Mouse (Mus musculus): Measurements from ENCODE around the gene Ccdc190.

Gene Ccdc190

DNA sequence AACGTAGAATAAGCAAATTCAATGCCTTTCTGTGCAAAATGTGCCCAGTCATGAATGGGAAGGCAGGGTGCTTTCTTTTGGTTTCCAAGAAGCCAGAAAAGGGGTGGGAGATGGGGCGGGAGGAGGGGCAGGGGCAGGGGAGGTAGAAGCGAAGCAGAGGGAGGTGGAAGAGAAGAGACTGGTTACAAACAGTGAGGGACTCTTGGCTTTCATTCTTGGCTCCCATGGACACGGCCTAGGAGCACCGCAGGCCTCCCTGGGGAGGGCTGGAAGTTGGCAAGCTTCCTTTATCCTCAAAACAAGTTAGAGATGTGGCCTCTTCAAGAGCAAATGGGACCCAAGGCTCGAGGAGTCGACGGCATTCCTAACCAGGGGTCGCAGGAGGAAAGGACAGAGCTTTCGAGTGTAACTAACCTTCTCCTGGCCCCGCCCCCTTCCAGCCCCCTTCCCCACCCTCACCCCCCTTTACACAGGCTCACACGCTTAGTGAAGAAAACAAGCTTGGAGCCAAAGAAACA is at the start of gene Ccdc190:
Ccdc190 (plus strand) TSS at position 195 of the 518 bp plus-strand sequence.
- peak in 1 of 2 experiments; percentile 19 for DNase-seq

DNA sequence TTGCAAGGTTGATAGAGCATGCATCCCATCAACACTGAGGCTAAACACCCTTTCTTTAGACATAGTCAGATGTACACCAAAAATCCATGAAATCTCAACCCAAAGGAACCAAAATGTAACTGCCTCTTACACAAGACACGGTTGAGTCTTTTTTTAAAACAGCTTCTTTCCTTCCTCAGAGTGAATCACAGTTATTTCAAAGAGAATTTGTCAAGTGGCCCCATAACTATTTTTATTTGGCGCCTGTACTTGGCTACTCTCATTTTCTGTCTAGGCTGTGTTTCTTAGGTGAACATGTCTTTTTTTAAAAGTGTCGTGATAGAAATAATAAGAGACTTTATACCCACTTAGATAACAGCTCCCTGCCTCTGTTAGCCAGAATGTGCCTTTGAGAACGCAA is 49.4 kb upstream of the Ccdc190 start:
- no peak for DNase-seq

DNA sequence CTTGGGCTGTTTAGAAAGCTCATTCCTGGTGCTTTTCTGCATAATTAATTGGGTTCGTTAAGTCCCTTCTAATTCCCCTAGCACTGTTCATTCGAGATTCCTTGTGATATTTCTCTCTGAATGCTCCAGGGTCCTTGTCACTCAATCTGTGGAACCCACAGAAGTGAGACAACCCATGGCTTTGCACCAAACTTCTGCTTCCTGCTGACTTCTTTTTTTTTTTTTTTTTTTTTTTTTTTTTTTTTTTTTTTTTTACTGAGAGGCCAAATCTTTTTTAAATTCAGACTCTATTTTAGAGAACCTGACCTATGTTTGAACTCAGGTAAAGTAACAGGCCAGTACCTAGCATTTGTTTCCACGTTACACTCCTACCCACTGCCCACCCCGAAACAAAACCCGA is 48.3 kb upstream of the Ccdc190 start:
- no peak for DNase-seq

DNA sequence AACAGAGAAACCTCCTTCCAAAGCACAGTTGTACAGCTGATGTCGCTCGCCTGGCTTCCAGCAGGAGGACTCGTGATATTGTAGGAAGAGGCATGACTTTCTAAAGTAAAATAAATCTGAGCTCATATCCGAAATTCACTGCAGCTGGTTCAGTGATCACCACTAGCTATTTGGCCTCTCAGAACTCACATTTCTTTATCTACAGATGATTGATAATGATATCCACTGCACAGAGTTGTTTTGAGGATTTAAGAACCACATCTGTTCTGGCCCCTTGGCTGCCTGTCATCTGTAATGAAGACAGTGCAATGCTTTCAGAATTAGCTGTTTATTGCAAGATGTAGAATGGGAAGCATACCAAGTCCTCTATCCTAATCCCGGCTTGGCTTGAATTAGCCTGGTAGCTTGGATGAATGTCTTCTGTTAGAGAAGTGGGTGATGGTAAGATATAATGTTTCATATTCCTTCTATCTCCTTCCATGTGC is 45.3 kb upstream of the Ccdc190 start:
- no peak for DNase-seq

GRCm38 (mm10) chr1:169889250-169889649 is 39.2 kb upstream of the Ccdc190 start:
- DNase-seq, result no peak

- no peak for DNase-seq
These were observed 34.5 kb upstream of the Ccdc190 start for GRCm38 (mm10) chr1:169893976-169894375.

- DNase-seq, result no peak
These were observed 32.8 kb upstream of the Ccdc190 start for GRCm38 (mm10) chr1:169895686-169896085.

- DNase-seq, result no peak
These were observed 30.5 kb upstream of the Ccdc190 start for GRCm38 (mm10) chr1:169897916-169898315.

- no peak for DNase-seq
These were observed 29.8 kb upstream of the Ccdc190 start for GRCm38 (mm10) chr1:169898607-169899006.

DNA sequence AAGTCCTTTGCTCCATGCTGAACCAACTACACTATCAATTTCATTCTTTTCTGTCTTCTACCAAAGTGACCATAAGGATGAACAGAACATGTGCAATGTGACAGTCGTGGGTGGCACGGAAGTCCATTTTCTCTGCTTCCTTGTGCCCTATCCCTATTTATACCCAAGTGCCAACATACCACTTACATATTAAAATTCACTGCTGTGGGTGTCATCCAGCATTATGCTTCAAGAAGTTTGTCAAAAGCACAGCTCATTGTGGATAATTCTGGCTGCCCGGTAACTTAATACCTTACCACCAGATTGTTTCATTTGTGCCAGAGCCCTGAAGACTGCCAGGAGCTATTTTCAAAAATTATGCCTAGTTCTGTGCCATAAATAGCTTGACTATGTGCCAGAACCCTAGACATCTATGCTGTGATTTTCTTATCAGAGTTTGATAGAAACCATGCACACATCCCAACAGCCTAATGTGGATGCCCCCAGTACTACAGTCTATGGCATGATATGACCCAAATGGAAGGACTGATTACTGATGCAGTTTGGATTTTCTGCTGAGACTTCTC is 27.6 kb upstream of the Ccdc190 start:
- no peak for DNase-seq

DNA sequence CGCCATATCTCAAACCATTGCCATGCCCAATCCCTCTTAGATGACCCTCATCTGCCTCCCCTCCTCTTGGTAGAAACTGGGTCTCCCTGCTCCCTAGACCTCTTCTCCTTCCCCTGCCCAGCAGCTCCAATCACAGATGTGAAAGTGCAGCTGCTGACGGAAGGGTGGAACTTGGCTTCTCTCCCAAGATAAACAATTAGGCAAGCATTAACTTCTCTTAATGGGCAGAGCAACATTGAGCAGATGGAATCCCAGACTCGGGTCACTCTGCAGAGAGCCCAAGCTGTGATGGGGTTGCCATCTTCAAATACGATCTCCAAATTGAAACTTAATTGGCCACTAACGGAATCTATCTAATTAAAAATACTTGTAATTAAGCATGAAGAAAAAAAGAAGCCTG is 19.3 kb upstream of the Ccdc190 start:
- no peak for DNase-seq

DNA sequence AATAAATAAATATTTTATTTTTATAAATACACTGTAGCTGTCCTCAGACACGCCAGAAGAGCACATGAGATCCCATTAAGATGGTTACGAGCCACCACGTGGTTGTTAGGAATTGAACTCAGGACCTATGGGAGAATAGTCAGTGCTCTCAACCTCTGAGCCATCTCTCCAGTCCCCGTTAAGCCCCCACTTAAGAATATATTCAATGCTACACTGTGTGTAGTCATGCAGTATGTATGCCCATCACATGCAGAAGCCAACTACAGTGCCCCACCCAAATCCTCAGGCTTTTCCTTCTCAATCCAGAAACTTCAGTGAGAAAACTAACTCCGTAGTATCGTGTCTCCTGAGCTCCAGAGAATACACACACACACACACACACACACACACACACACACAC is 18.8 kb upstream of the Ccdc190 start:
- DNase-seq, result no peak

GRCm38 (mm10) chr1:169910751-169911150 is 17.7 kb upstream of the Ccdc190 start:
- DNase-seq, result no peak

GRCm38 (mm10) chr1:169911526-169911925 is 16.9 kb upstream of the Ccdc190 start:
- no peak for DNase-seq

- peak in 1 of 2 experiments; percentile 15 for DNase-seq
These were observed 11.8 kb upstream of the Ccdc190 start for GRCm38 (mm10) chr1:169916659-169917058.

GRCm38 (mm10) chr1:169917115-169917796 is 11.2 kb upstream of the Ccdc190 start:
- no peak for DNase-seq

- peak; percentile 32 to 54 for DNase-seq
These were observed 10.4 kb upstream of the Ccdc190 start for GRCm38 (mm10) chr1:169917998-169918397.

- DNase-seq, result peak; percentile 85 to 90
These were observed 9.2 kb upstream of the Ccdc190 start for GRCm38 (mm10) chr1:169919211-169919610.

GRCm38 (mm10) chr1:169921710-169922211 is 6.7 kb upstream of the Ccdc190 start:
- peak; percentile 61 to 65 for DNase-seq

DNA sequence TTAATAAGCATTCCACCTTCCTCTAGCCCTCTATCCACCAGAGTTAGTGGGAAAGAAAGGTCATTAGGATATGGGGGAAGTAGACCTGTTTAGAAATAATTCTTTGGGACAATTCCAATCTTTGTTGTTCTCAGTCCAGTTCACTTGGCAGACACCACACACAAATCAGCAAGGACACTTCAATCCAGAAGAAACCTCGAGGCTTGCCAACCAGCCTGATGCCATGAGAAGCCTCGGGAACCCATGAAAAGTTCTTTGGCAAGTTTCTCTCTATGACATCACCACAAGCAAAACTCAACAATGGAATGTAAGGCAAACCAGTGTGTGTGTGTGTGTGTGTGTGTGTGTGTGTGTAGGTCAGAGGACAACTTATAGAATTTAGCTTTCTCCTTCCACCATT is 3.9 kb upstream of the Ccdc190 start:
- no peak for DNase-seq

- no peak for DNase-seq
These were observed 587 bp upstream of the Ccdc190 start for GRCm38 (mm10) chr1:169927753-169928369.

DNA sequence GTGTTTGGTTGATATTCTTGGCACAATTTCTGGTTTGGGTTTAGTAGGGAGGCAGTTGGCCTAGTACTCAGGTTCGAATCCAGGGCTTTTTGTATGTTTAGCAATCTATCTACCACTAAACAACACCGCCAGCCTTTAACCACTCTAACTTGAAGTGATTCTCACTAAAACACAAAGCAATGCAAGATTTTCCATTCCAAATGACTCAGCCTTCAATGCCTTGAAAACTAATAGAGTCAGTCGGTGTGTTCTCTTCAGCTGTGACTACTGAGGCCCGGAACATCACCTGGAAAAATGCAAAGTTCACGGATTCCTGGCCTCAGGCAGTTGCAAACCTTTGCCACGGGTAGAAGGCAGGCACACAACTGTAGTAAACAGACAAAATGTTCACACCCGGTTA is 3.2 kb downstream of the Ccdc190 start:
- no peak for DNase-seq

DNA sequence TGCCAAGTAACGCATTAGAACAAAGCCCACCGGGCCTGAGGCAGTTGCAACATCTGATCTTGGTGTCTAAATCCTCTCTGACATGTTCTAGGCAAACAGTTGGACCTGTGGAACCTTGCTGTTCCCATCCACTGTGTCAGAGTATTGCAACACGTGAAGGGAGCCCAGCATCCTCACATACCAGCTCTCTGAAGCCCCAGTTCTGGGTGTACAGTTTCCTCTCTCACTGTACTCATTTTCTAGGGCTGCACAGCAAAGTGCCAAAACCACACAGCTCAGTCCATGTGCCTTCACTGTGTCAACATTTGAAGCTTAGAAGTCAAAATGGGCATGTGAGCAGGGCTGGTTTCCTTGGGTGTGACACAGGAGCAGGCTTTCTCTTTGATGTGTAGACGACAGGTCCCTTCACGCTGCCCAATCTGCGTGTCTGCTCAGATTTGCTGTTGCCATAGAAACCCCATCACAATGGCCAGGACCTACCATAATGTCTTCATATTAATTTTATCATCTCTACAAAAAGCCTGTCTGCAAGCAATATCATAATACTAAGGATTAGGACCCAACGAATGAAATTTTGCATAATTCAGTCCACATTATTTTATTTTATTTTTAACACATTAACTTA is 3.8 kb downstream of the Ccdc190 start:
- DNase-seq, result no peak
